Mouse (Mus musculus) adrenal gland, postnatal 0 days (tissue): ENCODE results near the gene Kcnj14. TPM values are rescaled to one million over a fixed set of nuclear protein-coding genes. Genes with fewer than 3 reads are reported as not detected.

Experiments used
- polyA plus RNA-seq: library from polyadenylated mRNA; unstranded; fragments of >200 nt; fragmentation: Nextera tagmentation; extraction: Ambion mirVana; gene quantifications from 2 replicates; pipeline ENCODE4 v1.2.1, GENCODE M21; 2015

Kcnj14 gene
- polyA plus RNA-seq: 0.36 and 0.38 TPM in 2 replicates

GRCm38 (mm10) chr7:45824598-45824997, at the start of gene Kcnj14:
Gene Kcnj14 (minus strand): TSS chr7:45824782.

GRCm38 (mm10) chr7:45872624-45873023, 48.0 kb upstream of the Kcnj14 start, which contains the start of gene Kdelr1:
Gene Kdelr1 (plus strand): TSS chr7:45872772.

GRCm38 (mm10) chr7:45830427-45831127, 6.0 kb upstream of the Kcnj14 start, which contains the start of gene Grwd1:
Gene Grwd1 (minus strand): TSS chr7:45830944.

GRCm38 (mm10) chr7:45813787-45814779, 10.5 kb downstream of the Kcnj14 start, which contains the start of gene Cyth2:
Gene Cyth2 (minus strand): TSS chr7:45814581.

GRCm38 (mm10) chr7:45784524-45785372, 39.8 kb downstream of the Kcnj14 start, which contains the start of gene Sult2b1:
Gene Sult2b1 (minus strand): TSS chr7:45784669.

GRCm38 (mm10) chr7:45783511-45784091, 41.0 kb downstream of the Kcnj14 start, which contains the start of gene Lmtk3:
Gene Lmtk3 (plus strand): TSS chr7:45783738.

Other genes starting within 250 kb of the Kcnj14 start
- 0.57 and 1.8 TPM in 2 replicates for gene Fgf21, start 209.3 kb downstream of the Kcnj14 start, polyA plus RNA-seq
- gene Fut1, start 207.5 kb downstream of the Kcnj14 start, polyA plus RNA-seq: 0.17 TPM in 1 of 2 replicates, not detected in the other
- gene Izumo1, start 203.0 kb downstream of the Kcnj14 start, polyA plus RNA-seq: 0.21 and 0.27 TPM in 2 replicates
- 7.4 and 12.5 TPM in 2 replicates for gene Rasip1, start 197.3 kb downstream of the Kcnj14 start, polyA plus RNA-seq
- gene Mamstr, start 184.8 kb downstream of the Kcnj14 start, polyA plus RNA-seq: 5.8 and 7.0 TPM in 2 replicates
- gene Fut2, start 158.4 kb downstream of the Kcnj14 start, polyA plus RNA-seq: 0.12 and 0.36 TPM in 2 replicates
- gene Ntn5, start 140.8 kb downstream of the Kcnj14 start, polyA plus RNA-seq: 0.25 TPM in 1 of 2 replicates, not detected in the other
- gene Sec1, start 130.4 kb downstream of the Kcnj14 start, polyA plus RNA-seq: 0.14 and 0.33 TPM in 2 replicates
- gene Car11, start 124.9 kb downstream of the Kcnj14 start, polyA plus RNA-seq: 8.4 and 17.6 TPM in 2 replicates
- gene Dbp, start 119.7 kb downstream of the Kcnj14 start, polyA plus RNA-seq: 40.4 and 69.7 TPM in 2 replicates
- 795 and 838 TPM in 2 replicates for gene Rpl18, start 109.3 kb downstream of the Kcnj14 start, polyA plus RNA-seq
- 13.2 and 16.9 TPM in 2 replicates for gene Sphk2, start 106.8 kb downstream of the Kcnj14 start, polyA plus RNA-seq
- 0.14 and 0.47 TPM in 2 replicates for gene Fam83e, start 103.6 kb downstream of the Kcnj14 start, polyA plus RNA-seq
- not detected in 2 replicates for gene Spaca4, start 99.0 kb downstream of the Kcnj14 start, polyA plus RNA-seq
- 1.4 and 2.0 TPM in 2 replicates for gene Lmtk3, start 41.0 kb downstream of the Kcnj14 start, polyA plus RNA-seq
- gene Sult2b1, start 40.1 kb downstream of the Kcnj14 start, polyA plus RNA-seq: 0.54 and 0.91 TPM in 2 replicates
- gene Cyth2, start 10.2 kb downstream of the Kcnj14 start, polyA plus RNA-seq: 89.1 and 99.9 TPM in 2 replicates
- 17.5 and 26.8 TPM in 2 replicates for gene Grwd1, start 6.2 kb upstream of the Kcnj14 start, polyA plus RNA-seq
- gene Kdelr1, start 48.0 kb upstream of the Kcnj14 start, polyA plus RNA-seq: 60.1 and 83.7 TPM in 2 replicates
- 0.55 and 0.84 TPM in 2 replicates for gene Grin2d, start 53.6 kb upstream of the Kcnj14 start, polyA plus RNA-seq
- gene Syngr4, start 71.9 kb upstream of the Kcnj14 start, polyA plus RNA-seq: 0.94 and 0.98 TPM in 2 replicates
- gene Tmem143, start 72.2 kb upstream of the Kcnj14 start, polyA plus RNA-seq: 5.0 and 10.1 TPM in 2 replicates
- gene Emp3, start 96.6 kb upstream of the Kcnj14 start, polyA plus RNA-seq: 321 and 340 TPM in 2 replicates
- 4.8 and 9.6 TPM in 2 replicates for gene Ccdc114, start 99.3 kb upstream of the Kcnj14 start, polyA plus RNA-seq
- 0.57 and 0.99 TPM in 2 replicates for gene Abcc6, start 205.5 kb upstream of the Kcnj14 start, polyA plus RNA-seq
- 12.2 and 19.7 TPM in 2 replicates for gene Nomo1, start 208.9 kb upstream of the Kcnj14 start, polyA plus RNA-seq